Mouse (Mus musculus) kidney, postnatal 0 days (tissue): ENCODE results near the gene G6pc3. TPM values are rescaled to one million over a fixed set of nuclear protein-coding genes. Genes with fewer than 3 reads are reported as not detected.

ENCODE experiments used
- ATAC-seq: fragments of 200-750 bp; cut with Nextera tagmentation; replicated peaks from 2 replicates; pipeline ENCODE4 v1.8.0; 2017; ENCODE audit warnings: low read depth, moderate number of reproducible peaks, moderate TSS enrichment, moderate library complexity; ENCODE audit not compliant: low FRiP score
- DNase-seq: peaks from one replicate; pipeline ENCODE4 v3.0.0-alpha.2; 2016; ENCODE audit warnings: low spot score
- H3K27ac ChIP-seq: fragments of 300-500 bp; sonication (generic); 2 replicates; pipeline ENCODE4 v1.5.1; 2014; ENCODE audit warnings: mild to moderate bottlenecking
- H3K27me3 ChIP-seq: fragments of 300-500 bp; sonication (generic); 2 replicates; pipeline ENCODE4 v1.6.1; 2014; ENCODE audit warnings: low read length, mixed read lengths; ENCODE audit not compliant: insufficient read depth
- H3K36me3 ChIP-seq: fragments of 300-500 bp; sonication (generic); 2 replicates; pipeline ENCODE4 v1.6.1; 2014; ENCODE audit warnings: low read length, mixed read lengths; ENCODE audit not compliant: insufficient read depth
- H3K4me1 ChIP-seq: fragments of 300-500 bp; sonication (generic); replicated peaks from 2 replicates; pipeline ENCODE4 v1.6.1; 2014; ENCODE audit warnings: antibody characterized with exemption, low read length, mixed read lengths; ENCODE audit not compliant: insufficient read depth
- H3K4me2 ChIP-seq: fragments of 300-500 bp; sonication (generic); 2 replicates; pipeline ENCODE4 v1.6.1; 2014; ENCODE audit warnings: mild to moderate bottlenecking, low read length, moderate library complexity, mixed read lengths
- H3K4me3 ChIP-seq: fragments of 300-500 bp; sonication (generic); replicated peaks from 2 replicates; pipeline ENCODE4 v1.5.1; 2014; ENCODE audit warnings: low read depth, low read length
- H3K9ac ChIP-seq: fragments of 300-500 bp; sonication (generic); 2 replicates; pipeline ENCODE4 v1.6.1; 2014; ENCODE audit warnings: low read depth, low read length
- H3K9me3 ChIP-seq: fragments of 300-500 bp; sonication (generic); replicated peaks from 2 replicates; pipeline ENCODE4 v1.6.1; 2016; ENCODE audit warnings: low read length, inconsistent platforms, mixed read lengths
- CTCF ChIP-seq: IDR thresholded peaks from 2 replicates; pipeline ENCODE4 v1.5.1; 2016; ENCODE audit warnings: antibody characterized with exemption, low read depth, mild to moderate bottlenecking, moderate library complexity
- WGBS: fragments of 180-500 bp; shearing (Covaris S2); extraction: QIAGEN DNeasy Blood & Tissue Kit; methylation state at CpG from one replicate; pipeline ENCODE4 v1.1.7; 2014; 5-methylcytosine and 5-hydroxymethylcytosine counted together
- microRNA-seq: library from miRNA; unstranded; fragments of <30 nt; microRNA quantifications from one replicate; pipeline ENCODE4, GENCODE M21; 2016
- polyA plus RNA-seq: library from polyadenylated mRNA; unstranded; fragments of >200 nt; fragmentation: Nextera tagmentation; extraction: Ambion mirVana; gene quantifications from 2 replicates; pipeline ENCODE4 v1.2.1, GENCODE M21; 2015

G6pc3 gene
- polyA plus RNA-seq, 1 experiment from 2014 or later, result 43.6 TPM

DNA sequence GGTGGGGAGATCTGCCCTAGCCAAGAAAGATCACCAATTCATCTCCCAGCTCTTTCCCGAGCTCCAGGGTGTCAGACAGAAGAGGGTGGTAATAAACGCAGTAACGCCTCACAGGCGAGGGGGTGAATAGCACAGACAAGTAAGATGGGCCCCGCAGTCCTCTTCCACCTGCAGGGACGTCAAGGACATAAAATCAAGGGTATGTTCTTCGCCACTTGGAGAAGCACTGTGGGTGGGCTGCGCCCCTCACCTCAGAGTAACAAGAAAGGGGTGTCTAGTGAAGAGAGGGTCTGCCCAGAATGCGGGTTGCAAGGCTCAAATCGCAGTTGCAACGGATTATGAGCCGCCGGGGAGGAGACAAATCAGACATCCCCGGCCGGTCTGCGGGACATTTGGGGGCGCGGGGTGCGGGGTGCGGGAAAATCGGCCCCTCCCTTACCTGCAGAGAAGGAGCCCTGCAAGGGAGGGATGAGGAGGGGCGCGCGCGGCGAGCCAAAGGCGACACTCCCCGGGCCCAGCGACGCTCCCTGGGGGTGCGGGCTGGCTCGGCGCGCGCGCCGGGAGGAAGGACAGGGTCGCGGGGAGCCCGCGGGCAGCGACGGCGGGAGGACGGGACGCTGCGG lies 40.0 kb downstream of the G6pc3 start:
- DNase-seq, result peak; percentile 54
- H3K4me2 ChIP-seq, result peak overlapping the region; percentile 88
- H3K9me3 ChIP-seq, result no peaks in the 10 kb centered on the region
- H3K4me1 ChIP-seq, result peaks cover 19% of the 10 kb centered on the region
- peak overlapping the region; percentile 94 for H3K9ac ChIP-seq
- no peak for TF ChIP-seq CTCF
- H3K27ac ChIP-seq, result peak overlapping the region; percentile 73; the same call in 1 of the 2 replicates
- no peaks in the 10 kb centered on the region for H3K36me3 ChIP-seq
- peak; percentile 18; the same call in 1 of the 2 replicates for ATAC-seq
- no peaks in the 10 kb centered on the region for H3K27me3 ChIP-seq
- peak overlapping the region; percentile 95 for H3K4me3 ChIP-seq
- under 1% methylated on average over 34 of the region's 47 CpGs for WGBS

DNA sequence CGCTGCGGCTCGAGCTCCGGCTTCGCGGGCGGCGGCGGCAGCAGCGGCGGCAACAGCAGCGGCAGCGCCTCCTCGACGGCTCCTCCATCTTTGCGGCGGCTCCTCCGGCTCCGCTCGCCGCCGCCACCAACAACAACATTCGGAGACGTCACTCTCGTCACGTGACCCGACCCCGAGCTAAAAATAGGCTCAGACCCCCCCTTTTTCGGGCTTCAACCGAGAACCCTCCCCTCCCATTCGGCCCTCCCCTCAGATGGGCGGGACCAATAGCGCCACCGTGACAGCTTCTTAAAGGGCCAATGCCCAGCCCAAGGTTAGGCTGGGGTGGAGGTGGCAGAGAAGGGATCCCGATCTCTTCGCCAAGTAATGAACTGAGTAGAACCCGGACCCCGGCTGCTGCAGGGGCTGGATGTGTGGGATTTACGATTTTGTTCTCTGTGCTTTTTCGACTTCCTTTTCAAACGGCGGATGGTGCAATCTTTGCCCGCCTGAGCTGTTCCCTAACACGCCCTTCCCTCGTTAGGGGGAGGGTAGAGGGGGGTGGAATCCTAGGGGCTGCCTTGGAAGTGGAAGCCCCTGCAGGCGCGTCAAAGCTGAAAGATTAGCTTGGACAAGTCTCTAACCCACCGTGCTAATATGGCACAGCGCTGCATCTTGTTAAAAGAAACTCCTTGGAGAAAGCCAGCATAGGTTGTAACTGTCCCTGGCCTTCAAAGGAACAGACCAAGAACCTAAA lies 40.8 kb downstream of the G6pc3 start, which contains the start of gene Hdac5:
Gene Hdac5 (minus strand): TSS at position 161 of the 736 bp plus-strand sequence.
- WGBS, result 1% methylated on average over 43 of the region's 49 CpGs
- ATAC-seq, result peak; percentile 90

DNA sequence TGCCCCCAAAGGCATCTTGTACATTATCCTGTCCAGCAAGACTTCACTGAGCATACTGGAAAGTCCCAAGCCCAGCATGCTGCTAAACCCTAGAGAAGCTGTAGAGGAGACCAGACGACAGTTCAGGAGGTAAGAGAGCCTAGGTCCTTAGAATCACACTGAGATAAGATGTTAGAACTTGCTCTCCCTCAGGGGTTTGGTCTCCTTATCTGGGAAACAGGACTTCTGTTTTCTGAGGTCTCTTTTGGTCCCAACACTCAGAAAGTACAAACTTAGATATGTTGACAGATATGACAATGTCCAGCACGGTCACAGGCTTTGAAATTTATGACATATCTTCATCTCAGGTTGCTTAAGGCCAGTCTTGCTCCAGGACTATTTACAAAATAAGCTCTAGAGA lies 46.6 kb downstream of the G6pc3 start:
- no peak for TF ChIP-seq CTCF
- no peak overlapping the region for H3K9ac ChIP-seq
- no peak overlapping the region for H3K4me2 ChIP-seq
- H3K9me3 ChIP-seq, result no peaks in the 10 kb centered on the region
- H3K4me3 ChIP-seq, result no peak overlapping the region
- no peaks in the 10 kb centered on the region for H3K36me3 ChIP-seq
- H3K27ac ChIP-seq, result no peak overlapping the region
- DNase-seq, result no peak
- H3K4me1 ChIP-seq, result no peaks in the 10 kb centered on the region
- WGBS, result 63% methylated on average over 2 of the region's 2 CpGs
- H3K27me3 ChIP-seq, result no peaks in the 10 kb centered on the region
- no peak for ATAC-seq

More for the DNA sequence above, 40.8 kb downstream of the G6pc3 start, which contains the start of gene Hdac5:
- Histone ChIP-seq H3K36me3 (no peaks in the 10 kb centered on the region), H3K4me1 (peaks cover 13% of the 10 kb centered on the region; the same call in 1 of the 2 replicates), H3K27ac (peak within 1 kb of the TSS; percentile 73; the same call in 1 of the 2 replicates), H3K4me3 (peak within 1 kb of the TSS; percentile 95), H3K9ac (peak within 1 kb of the TSS; percentile 94), H3K9me3 (no peaks in the 10 kb centered on the region), H3K27me3 (no peaks in the 10 kb centered on the region), H3K4me2 (peak within 1 kb of the TSS; percentile 88)
- DNase-seq, result peak; percentile 98
- peak; percentile 16; the same call in 1 of the 2 replicates for TF ChIP-seq CTCF

DNA sequence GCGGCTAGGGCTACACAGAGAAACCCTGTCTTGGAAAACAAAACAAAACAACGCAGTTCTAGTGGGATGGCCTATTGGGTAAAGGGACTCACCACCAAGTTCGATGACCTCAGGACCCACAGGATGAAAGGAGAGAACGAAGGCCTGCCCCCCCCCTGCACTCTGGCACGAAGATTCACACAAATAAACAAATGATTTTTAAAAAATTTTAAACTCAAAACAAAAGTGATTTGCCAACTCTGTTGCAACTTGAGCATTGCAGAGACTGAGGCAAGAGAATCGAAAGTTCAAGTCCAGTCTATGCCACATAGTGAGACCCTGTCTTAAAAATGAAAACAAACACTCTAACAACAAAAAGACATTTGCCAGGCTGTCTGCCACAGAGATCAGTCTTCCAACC lies 51.2 kb downstream of the G6pc3 start:
- peaks cover 9% of the 10 kb centered on the region; the same call in 1 of the 2 replicates for H3K4me1 ChIP-seq
- no peak overlapping the region for H3K4me3 ChIP-seq
- no peaks in the 10 kb centered on the region for H3K36me3 ChIP-seq
- no peak overlapping the region for H3K4me2 ChIP-seq
- H3K9me3 ChIP-seq, result no peaks in the 10 kb centered on the region
- no peaks in the 10 kb centered on the region for H3K27me3 ChIP-seq
- ATAC-seq (no peak), DNase-seq (no peak)
- TF ChIP-seq CTCF, result no peak
- no peak overlapping the region for H3K9ac ChIP-seq
- 82% methylated on average over 6 of the region's 6 CpGs for WGBS
- H3K27ac ChIP-seq, result no peak overlapping the region

DNA sequence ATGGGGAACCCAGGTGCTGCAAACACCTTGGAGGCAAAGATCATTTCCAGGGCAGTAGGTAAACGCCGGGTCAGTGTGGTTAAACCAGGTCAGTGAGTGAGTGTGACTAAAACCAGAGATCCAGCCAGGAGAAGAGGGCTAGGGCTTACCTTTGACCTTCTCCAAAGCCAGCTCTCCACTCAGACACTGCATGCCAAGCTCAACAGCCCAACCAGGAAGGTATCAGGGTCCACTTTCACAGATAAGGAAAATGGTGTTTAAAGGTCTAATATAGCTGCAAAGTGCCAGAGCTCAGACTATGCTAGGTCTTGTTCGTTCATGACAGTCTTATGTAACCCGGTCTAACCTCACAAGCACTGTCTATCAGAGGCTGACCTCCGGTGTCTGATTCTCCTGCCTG lies 51.8 kb downstream of the G6pc3 start:
- no peak overlapping the region for H3K9ac ChIP-seq
- DNase-seq, result no peak
- H3K27me3 ChIP-seq, result no peaks in the 10 kb centered on the region
- no peak overlapping the region for H3K4me3 ChIP-seq
- H3K36me3 ChIP-seq, result no peaks in the 10 kb centered on the region
- no peak for TF ChIP-seq CTCF
- no peak for ATAC-seq
- no peaks in the 10 kb centered on the region for H3K9me3 ChIP-seq
- H3K4me2 ChIP-seq, result no peak overlapping the region
- H3K4me1 ChIP-seq, result peaks cover 9% of the 10 kb centered on the region; the same call in 1 of the 2 replicates
- WGBS, result 81% methylated on average over 5 of the region's 5 CpGs
- H3K27ac ChIP-seq, result no peak overlapping the region

DNA sequence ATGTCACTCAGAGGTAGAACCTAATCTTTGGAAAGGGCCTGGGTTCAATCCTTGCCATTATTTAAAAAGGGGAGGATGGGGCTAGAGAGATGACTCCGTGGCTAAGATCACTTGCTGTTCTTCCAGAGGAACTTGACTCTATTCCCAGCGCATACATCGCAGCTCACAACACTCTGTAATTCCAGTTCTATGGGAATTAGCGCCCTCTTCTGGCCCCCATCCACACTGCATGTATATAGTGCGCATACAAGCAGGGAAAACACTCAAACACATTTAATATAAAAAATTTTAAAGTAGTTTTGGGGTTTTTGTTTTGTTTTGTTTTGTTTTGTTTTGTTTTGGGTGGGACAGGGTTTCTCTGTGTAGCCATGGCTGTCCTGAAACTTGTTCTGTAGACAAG lies 52.5 kb downstream of the G6pc3 start:
- Histone ChIP-seq H3K9ac (no peak overlapping the region), H3K27ac (no peak overlapping the region), H3K36me3 (no peaks in the 10 kb centered on the region), H3K4me1 (peaks cover 9% of the 10 kb centered on the region; the same call in 1 of the 2 replicates), H3K4me3 (no peak overlapping the region), H3K27me3 (no peaks in the 10 kb centered on the region), H3K9me3 (no peaks in the 10 kb centered on the region), H3K4me2 (no peak overlapping the region)
- whole genome bisulfite sequencing, result 55% methylated on average over 5 of the region's 5 CpGs
- TF ChIP-seq CTCF, result no peak
- ATAC-seq, result no peak
- DNase-seq, result no peak

Small RNAs within 50 kb of the gene (microRNA-seq; reads per million reads assigned to microRNA genes)
- not detected for gene Mir8101

Other genes with a start within 250 kb of the G6pc3 start
- 1.6 and 1.8 TPM in 2 replicates for gene Sost, start 222.6 kb upstream of the G6pc3 start, polyA plus RNA-seq
- gene Cfap97d1, start 205.3 kb upstream of the G6pc3 start, polyA plus RNA-seq, result not detected in 2 replicates
- gene Dusp3, start 202.6 kb upstream of the G6pc3 start, polyA plus RNA-seq, result 51.7 and 57.9 TPM in 2 replicates
- gene Mpp3, start 161.2 kb upstream of the G6pc3 start, polyA plus RNA-seq, result 3.5 and 4.2 TPM in 2 replicates
- gene Cd300lg, start 148.1 kb upstream of the G6pc3 start, polyA plus RNA-seq, result 2.8 and 2.9 TPM in 2 replicates
- 8.8 and 9.3 TPM in 2 replicates for gene Mpp2, start 101.1 kb upstream of the G6pc3 start, polyA plus RNA-seq
- not detected in 2 replicates for gene Ppy, start 88.3 kb upstream of the G6pc3 start, polyA plus RNA-seq
- gene Pyy, start 81.8 kb upstream of the G6pc3 start, polyA plus RNA-seq, result not detected in 2 replicates
- gene Nags, start 44.1 kb upstream of the G6pc3 start, polyA plus RNA-seq, result not detected in 2 replicates
- gene Tmem101, start 33.2 kb upstream of the G6pc3 start, polyA plus RNA-seq, result 25.0 and 28.6 TPM in 2 replicates
- gene Lsm12, start 4.3 kb upstream of the G6pc3 start, polyA plus RNA-seq, result 111 and 123 TPM in 2 replicates
- gene Hdac5, start 40.5 kb downstream of the G6pc3 start, polyA plus RNA-seq, result 38.1 and 39.3 TPM in 2 replicates
- gene BC030867, start 59.3 kb downstream of the G6pc3 start, polyA plus RNA-seq, result 6.3 and 9.2 TPM in 2 replicates
- gene Asb16, start 79.1 kb downstream of the G6pc3 start, polyA plus RNA-seq, result 0.09 TPM in 1 of 2 replicates, not detected in the other
- 46.1 and 49.1 TPM in 2 replicates for gene Tmub2, start 95.3 kb downstream of the G6pc3 start, polyA plus RNA-seq
- 9.6 and 9.7 TPM in 2 replicates for gene Atxn7l3, start 107.0 kb downstream of the G6pc3 start, polyA plus RNA-seq
- gene Ubtf, start 130.1 kb downstream of the G6pc3 start, polyA plus RNA-seq, result 75.5 and 80.8 TPM in 2 replicates
- gene Slc4a1, start 176.6 kb downstream of the G6pc3 start, polyA plus RNA-seq, result 7.4 and 8.0 TPM in 2 replicates
- gene Rundc3a, start 203.8 kb downstream of the G6pc3 start, polyA plus RNA-seq, result 7.0 and 9.2 TPM in 2 replicates
- 352 and 383 TPM in 2 replicates for gene Slc25a39, start 218.3 kb downstream of the G6pc3 start, polyA plus RNA-seq
- gene Grn, start 240.7 kb downstream of the G6pc3 start, polyA plus RNA-seq, result 191 and 209 TPM in 2 replicates